Mouse (Mus musculus): ENCODE measurements at regions not wholly inside any gene's neighbourhood (a gene's known extent, or its start where the extent isn't known, plus 50 kb on each side); places are given as distances from the start of the nearest gene placed in this dataset.
"Not testable (repeated sequence)": the region's sequence is repeated elsewhere in the genome, so short reads cannot be mapped to it uniquely, and the experiment has no call there.

DNA sequence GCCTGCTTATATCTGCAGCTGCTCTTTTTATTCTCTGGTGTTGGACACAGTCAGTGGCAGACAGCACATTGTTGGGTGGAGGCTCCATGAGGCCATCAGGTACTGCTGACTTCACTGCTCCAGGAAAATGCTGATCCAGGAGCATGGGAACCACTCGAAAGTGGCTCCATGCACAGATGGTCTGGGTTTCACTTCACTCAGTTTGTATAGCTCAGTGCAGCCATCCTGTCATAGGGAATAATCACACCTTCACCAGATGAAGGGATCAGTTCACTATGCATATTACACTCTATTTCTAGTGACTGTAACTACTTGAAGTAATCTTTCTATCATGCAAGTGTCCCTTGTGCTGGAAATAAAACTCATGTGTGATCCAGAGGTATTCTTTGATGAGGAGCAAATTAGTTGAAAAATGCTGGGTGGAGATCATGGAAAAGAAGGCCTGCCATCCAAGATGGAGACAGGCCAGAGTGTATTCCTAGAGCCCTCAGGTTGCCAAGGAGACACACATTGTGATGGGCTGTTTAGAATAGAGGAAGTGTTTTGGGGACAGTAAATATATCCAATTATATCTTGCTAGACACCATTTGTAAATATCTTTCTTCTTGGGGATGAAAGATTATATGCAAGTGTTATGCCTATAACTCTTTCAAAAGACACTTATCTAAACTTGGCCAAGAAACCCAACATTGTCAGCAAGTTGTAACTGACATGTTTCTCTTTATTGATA, 103.7 kb upstream of the Arhgap42 start:
- peak; percentile 23 to 36 for DNase-seq

DNA sequence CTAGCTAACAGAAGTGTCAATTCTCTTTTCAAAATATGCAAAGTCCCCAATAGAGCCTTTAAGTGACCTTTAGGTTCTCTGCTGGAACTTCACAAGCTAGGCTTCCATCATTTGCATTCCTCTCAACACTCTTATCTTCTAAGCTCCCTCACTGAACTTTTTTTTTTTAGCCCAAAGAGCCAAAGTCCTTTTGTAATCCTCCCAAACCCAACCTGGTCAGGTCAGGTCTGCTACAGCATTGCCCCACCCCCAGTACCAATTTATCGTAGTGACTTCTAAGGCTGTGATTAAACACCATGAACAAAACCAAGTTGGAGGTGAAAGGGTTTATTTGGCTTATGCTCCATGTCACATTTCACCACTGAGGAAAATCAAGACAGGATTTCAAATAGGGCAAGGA, 79.7 kb upstream of the Arhgap42 start:
- no peak for DNase-seq

DNA sequence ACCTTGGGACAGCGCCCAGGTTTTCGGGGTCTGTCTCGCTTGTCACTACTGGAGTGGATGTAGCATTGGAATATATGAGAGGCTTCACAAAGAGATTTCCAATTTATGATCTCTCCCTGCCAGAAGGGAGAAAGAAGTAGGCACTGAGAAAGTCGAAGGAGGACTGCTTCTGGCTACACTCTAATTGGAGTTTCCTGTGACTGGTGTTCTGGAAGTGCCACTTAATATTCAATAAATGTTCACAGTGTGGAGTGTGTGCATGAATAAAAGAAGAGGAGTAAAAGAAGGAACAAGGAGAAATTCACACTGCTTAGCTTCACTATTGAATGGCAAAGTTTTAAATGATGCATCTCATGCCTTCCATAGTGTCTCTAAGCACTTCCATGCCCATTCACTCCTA, 77.1 kb upstream of the Arhgap42 start:
- DNase-seq: no peak

DNA sequence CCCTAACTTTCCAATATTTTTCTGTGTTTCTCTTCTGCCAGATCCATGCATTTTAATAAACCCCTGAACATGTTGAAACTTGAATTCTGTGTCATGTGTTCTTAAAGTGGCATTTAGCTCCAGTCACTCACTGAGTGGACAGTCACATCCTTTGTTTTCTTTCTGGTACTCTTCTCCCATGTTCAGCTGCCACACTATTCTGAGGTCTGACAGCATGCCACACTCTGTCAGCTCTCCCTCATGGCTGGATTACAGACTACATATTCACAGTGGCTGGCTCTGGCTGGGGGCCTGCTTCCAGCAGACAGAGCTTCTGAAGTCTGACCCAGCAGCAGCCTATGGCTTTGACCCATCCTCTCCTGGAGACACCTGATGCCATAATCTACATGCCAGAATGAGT, 73.4 kb upstream of the Arhgap42 start:
- DNase-seq: peak in 1 of 2 experiments; percentile 20

DNA sequence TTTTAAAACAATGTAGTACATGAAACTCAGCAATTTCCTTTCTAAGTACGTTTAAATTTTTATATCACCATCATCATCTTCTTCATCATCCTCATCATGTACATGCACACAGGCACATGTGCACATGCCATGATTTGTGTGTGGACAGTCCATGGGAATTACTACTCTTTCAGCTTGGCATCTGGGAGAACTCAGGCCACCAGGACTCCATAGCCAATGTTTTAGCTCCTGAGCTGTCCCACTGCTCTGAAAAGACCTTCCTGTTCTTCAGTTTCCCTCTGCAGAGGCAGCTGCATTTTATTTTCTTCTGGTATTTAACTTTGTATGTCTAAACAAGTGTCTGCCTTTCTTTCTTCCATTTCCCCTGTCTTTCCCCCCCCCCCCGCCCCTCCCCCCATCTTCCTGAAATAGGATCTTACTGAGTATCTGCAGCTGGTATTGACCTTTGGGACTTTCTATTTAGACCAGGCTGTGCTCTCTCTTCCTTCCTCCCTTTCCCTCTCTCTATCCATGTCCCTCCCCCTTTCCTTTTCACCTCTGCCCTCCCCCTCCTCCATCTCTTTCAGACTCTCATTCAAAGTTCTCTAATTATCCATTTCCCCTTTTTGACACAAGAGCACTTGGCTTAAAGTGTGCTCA, 72.8 kb upstream of the Arhgap42 start:
- no peak for DNase-seq

DNA sequence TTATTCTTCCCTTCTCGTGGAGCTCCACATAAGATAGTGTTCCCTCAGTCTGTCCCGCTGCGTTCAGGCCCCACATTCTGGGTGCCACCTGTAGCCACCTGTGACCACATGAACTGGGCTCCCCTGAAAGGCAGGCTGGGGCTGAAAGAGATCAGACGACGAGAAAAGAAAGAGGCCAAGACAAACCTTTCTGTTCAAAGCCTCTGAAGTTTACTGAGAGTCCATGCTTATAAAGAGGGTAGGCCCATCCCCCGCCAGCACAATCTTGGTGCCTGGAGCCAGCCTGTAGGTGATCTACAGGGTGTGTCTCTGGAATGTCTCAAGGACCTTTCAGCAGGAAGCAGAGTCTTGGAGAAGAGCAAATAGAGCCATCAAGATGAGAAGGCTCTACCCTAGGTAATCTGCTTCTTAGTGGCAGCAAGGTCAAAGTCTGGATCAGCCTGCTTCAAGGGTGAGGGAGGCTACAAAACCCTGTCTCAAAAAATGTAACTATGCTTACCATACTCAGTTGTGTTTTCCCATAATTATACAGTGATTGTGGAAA, 72.2 kb upstream of the Arhgap42 start:
- not testable (repeated sequence) for DNase-seq

DNA sequence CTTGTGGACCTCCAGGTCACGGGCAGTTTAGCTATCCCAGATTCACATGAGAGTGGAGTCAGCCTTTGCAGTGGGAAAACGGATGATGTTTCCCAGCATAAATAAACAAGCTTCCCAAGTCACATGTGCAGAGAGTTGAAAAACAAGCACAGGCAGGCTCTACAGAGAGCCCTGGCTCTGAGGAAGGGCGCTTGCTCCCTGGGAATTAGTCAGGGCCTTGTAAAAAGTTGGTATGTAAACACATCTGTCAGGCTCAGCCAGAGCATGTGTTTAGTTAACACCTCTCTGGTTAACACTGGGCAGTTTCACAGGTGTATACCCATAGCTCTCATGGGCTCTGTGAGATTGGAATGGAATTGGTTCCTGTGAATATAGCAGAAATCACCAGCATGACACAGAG, 51.9 kb upstream of the Arhgap42 start:
- peak in 1 of 2 experiments; percentile 27 for DNase-seq

DNA sequence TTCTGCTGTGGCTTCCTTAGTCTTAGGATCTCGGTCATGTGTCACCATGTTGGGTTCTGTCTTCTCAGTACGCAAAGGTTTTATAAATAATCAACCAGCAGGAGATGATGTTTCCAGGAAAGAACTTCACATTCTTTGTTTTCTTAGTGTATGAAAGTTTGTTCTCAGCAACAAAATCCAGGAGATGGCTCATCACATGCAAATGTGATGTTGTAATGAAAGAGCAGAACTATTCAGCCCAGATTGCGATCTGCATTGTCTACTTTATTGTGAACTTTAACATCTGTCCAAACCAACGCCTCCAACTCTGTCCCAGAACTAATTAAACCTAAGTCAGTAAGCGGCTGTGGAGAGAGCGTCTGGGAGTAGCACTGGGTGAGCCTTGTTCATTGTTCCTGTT, 50.7 kb upstream of the Arhgap42 start:
- no peak for DNase-seq

Data from lung, postnatal 4 days (tissue).